Mouse (Mus musculus) retina, embryonic 14.5 days (tissue): ENCODE measurements at regions not wholly inside any gene's neighbourhood (a gene's known extent, or its start where the extent isn't known, plus 50 kb on each side); places are given as distances from the start of the nearest gene placed in this dataset.

ENCODE experiments used
- DNase-seq: peaks from one replicate; pipeline ENCODE4 v3.0.0-alpha.2; 2015; ENCODE audit warnings: low spot score

GRCm38 (mm10) chr4:54430789-54431188 lies 514.1 kb upstream of the Zfp462 start:
- no peak for DNase-seq

GRCm38 (mm10) chr4:54460596-54460995 lies 484.3 kb upstream of the Zfp462 start:
- no peak for DNase-seq

GRCm38 (mm10) chr4:54469176-54469575 lies 475.7 kb upstream of the Zfp462 start:
- DNase-seq: no peak

GRCm38 (mm10) chr4:54470022-54471008 lies 474.5 kb upstream of the Zfp462 start:
- no peak for DNase-seq

- no peak for DNase-seq
These were observed 473.8 kb upstream of the Zfp462 start for GRCm38 (mm10) chr4:54471009-54471408.

GRCm38 (mm10) chr4:54481766-54482165 lies 463.1 kb upstream of the Zfp462 start:
- DNase-seq: no peak

- no peak for DNase-seq
These were observed 451.8 kb upstream of the Zfp462 start for GRCm38 (mm10) chr4:54493074-54493473.

- no peak for DNase-seq
These were observed 447.4 kb upstream of the Zfp462 start for GRCm38 (mm10) chr4:54497312-54497994.

- DNase-seq: no peak
These were observed 428.9 kb upstream of the Zfp462 start for GRCm38 (mm10) chr4:54515934-54516333.

- no peak for DNase-seq
These were observed 421.6 kb upstream of the Zfp462 start for GRCm38 (mm10) chr4:54523283-54523682.

- no peak for DNase-seq
These were observed 418.8 kb upstream of the Zfp462 start for GRCm38 (mm10) chr4:54526003-54526586.

GRCm38 (mm10) chr4:54527660-54528059 lies 417.2 kb upstream of the Zfp462 start:
- DNase-seq: no peak

- no peak for DNase-seq
These were observed 413.1 kb upstream of the Zfp462 start for GRCm38 (mm10) chr4:54531739-54532138.

- peak; percentile 36 for DNase-seq
These were observed 411.0 kb upstream of the Zfp462 start for GRCm38 (mm10) chr4:54533846-54534245.

- DNase-seq: no peak
These were observed 391.8 kb upstream of the Zfp462 start for GRCm38 (mm10) chr4:54552864-54553618.

- no peak for DNase-seq
These were observed 381.8 kb upstream of the Zfp462 start for GRCm38 (mm10) chr4:54563075-54563474.

- no peak for DNase-seq
These were observed 371.7 kb upstream of the Zfp462 start for GRCm38 (mm10) chr4:54573185-54573584.

- DNase-seq: no peak
These were observed 357.7 kb upstream of the Zfp462 start for GRCm38 (mm10) chr4:54587197-54587596.

- no peak for DNase-seq
These were observed 356.1 kb upstream of the Zfp462 start for GRCm38 (mm10) chr4:54588704-54589103.

- DNase-seq: peak; percentile 41
These were observed 343.0 kb upstream of the Zfp462 start for GRCm38 (mm10) chr4:54601671-54602512.
